Mouse (Mus musculus): ENCODE results near the gene Bach2. TPM values are rescaled to one million over a fixed set of nuclear protein-coding genes. Genes with fewer than 3 reads are reported as not detected.

Bach2 gene
- total RNA-seq, 2 experiments from 2014 or later, result 1.3 TPM; not detected in 1

- ATAC-seq (replicated peaks; ENCODE audit: low FRiP score, poor library complexity, severe bottlenecking), result no peak
Observed at GRCm38 (mm10) chr4:32533735-32534134, 295.1 kb downstream of the Bach2 start.

- ATAC-seq (replicated peaks; ENCODE audit: low FRiP score, poor library complexity, severe bottlenecking), result no peak
Observed at GRCm38 (mm10) chr4:32535626-32536025, 297.0 kb downstream of the Bach2 start.

GRCm38 (mm10) chr4:32536870-32537508 lies 298.4 kb downstream of the Bach2 start:
- no peak for ATAC-seq (replicated peaks; ENCODE audit: low FRiP score, poor library complexity, severe bottlenecking)

GRCm38 (mm10) chr4:32538088-32538487 lies 299.5 kb downstream of the Bach2 start:
- no peak for ATAC-seq (replicated peaks; ENCODE audit: low FRiP score, poor library complexity, severe bottlenecking)

GRCm38 (mm10) chr4:32538488-32538887 lies 299.9 kb downstream of the Bach2 start:
- no peak for ATAC-seq (replicated peaks; ENCODE audit: low FRiP score, poor library complexity, severe bottlenecking)

- ATAC-seq (replicated peaks; ENCODE audit: low FRiP score, poor library complexity, severe bottlenecking), result no peak
Observed at GRCm38 (mm10) chr4:32538987-32539386, 300.4 kb downstream of the Bach2 start.

GRCm38 (mm10) chr4:32544821-32545545 lies 306.4 kb downstream of the Bach2 start:
- ATAC-seq (replicated peaks; ENCODE audit: low FRiP score, poor library complexity, severe bottlenecking), result no peak

GRCm38 (mm10) chr4:32545548-32545947 lies 306.9 kb downstream of the Bach2 start:
- ATAC-seq (replicated peaks; ENCODE audit: low FRiP score, poor library complexity, severe bottlenecking), result no peak

- no peak for ATAC-seq (replicated peaks; ENCODE audit: low FRiP score, poor library complexity, severe bottlenecking)
Observed at GRCm38 (mm10) chr4:32549150-32549549, 310.5 kb downstream of the Bach2 start.

GRCm38 (mm10) chr4:32551337-32551736 lies 312.7 kb downstream of the Bach2 start:
- ATAC-seq (replicated peaks; ENCODE audit: low FRiP score, poor library complexity, severe bottlenecking), result no peak

- ATAC-seq (replicated peaks; ENCODE audit: low FRiP score, poor library complexity, severe bottlenecking), result no peak
Observed at GRCm38 (mm10) chr4:32555506-32555905, 316.9 kb downstream of the Bach2 start.

- no peak for ATAC-seq (replicated peaks; ENCODE audit: low FRiP score, poor library complexity, severe bottlenecking)
Observed at GRCm38 (mm10) chr4:32560246-32560645, 321.6 kb downstream of the Bach2 start.

GRCm38 (mm10) chr4:32560724-32561554 lies 322.3 kb downstream of the Bach2 start:
- no peak for ATAC-seq (replicated peaks; ENCODE audit: low FRiP score, poor library complexity, severe bottlenecking)

GRCm38 (mm10) chr4:32561555-32562095 lies 323.0 kb downstream of the Bach2 start:
- ATAC-seq (replicated peaks; ENCODE audit: low FRiP score, poor library complexity, severe bottlenecking), result no peak

GRCm38 (mm10) chr4:32562319-32563115 lies 323.9 kb downstream of the Bach2 start:
- no peak for ATAC-seq (replicated peaks; ENCODE audit: low FRiP score, poor library complexity, severe bottlenecking)

GRCm38 (mm10) chr4:32564416-32564815 lies 325.8 kb downstream of the Bach2 start:
- ATAC-seq (replicated peaks; ENCODE audit: low FRiP score, poor library complexity, severe bottlenecking), result no peak

- no peak for ATAC-seq (replicated peaks; ENCODE audit: low FRiP score, poor library complexity, severe bottlenecking)
Observed at GRCm38 (mm10) chr4:32564918-32565317, 326.3 kb downstream of the Bach2 start.

GRCm38 (mm10) chr4:32569054-32569453 lies 330.4 kb downstream of the Bach2 start:
- no peak for ATAC-seq (replicated peaks; ENCODE audit: low FRiP score, poor library complexity, severe bottlenecking)
